Mouse (Mus musculus) E14TG2a.4 (cell line): ENCODE data around the gene Grb2.

Source experiments
- CTCF ChIP-seq: conservative IDR thresholded peaks from 2 replicates; pipeline ENCODE4 v1.5.1; 2014; ENCODE audit warnings: low read length
- POU5F1 ChIP-seq: IDR thresholded peaks from 2 replicates; pipeline ENCODE4 v1.6.1; 2014; ENCODE audit warnings: low read length, borderline replicate concordance

DNA sequence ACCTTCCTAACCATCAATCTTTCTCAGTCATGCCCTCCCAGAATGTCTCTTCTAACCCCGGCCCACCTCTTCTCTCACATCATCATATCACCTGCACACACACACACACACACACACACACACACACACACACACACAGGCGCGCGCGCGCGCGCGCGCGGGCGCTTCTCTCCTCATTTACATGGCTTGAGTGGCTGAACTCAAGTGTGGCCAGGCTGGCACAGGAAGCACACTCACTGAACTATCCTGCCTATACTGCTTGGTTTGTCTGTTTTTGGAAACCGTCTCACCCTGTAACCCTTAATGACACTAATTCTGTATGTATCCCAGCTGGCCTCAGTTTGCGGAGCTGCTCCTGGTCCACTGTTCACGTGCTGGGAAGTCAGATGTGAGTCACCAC lies 107.7 kb downstream of the Grb2 start:
- no peak for TF ChIP-seq CTCF
- no peak for TF ChIP-seq POU5F1
